Mouse (Mus musculus) ES-E14 (cell line): ENCODE results near the gene Lrrc42.

ENCODE experiments used
- HCFC1 ChIP-seq: IDR thresholded peaks from 2 replicates; pipeline ENCODE4 v1.6.1; 2012; ENCODE audit warnings: low read length, inconsistent platforms, borderline replicate concordance; ENCODE audit not compliant: insufficient read depth
- ZC3H11A ChIP-seq: IDR thresholded peaks from 2 replicates; pipeline ENCODE4 v1.6.1; 2012; ENCODE audit warnings: low read depth, mild to moderate bottlenecking, inconsistent platforms, low read length, borderline replicate concordance

GRCm38 (mm10) chr4:107185703-107186102, 67.6 kb downstream of the Lrrc42 start:
- TF ChIP-seq HCFC1 (no peak), ZC3H11A (no peak)
